Comparison of ENCODE assay signal across 8 mouse cellular contexts in the genomic region with DNA sequence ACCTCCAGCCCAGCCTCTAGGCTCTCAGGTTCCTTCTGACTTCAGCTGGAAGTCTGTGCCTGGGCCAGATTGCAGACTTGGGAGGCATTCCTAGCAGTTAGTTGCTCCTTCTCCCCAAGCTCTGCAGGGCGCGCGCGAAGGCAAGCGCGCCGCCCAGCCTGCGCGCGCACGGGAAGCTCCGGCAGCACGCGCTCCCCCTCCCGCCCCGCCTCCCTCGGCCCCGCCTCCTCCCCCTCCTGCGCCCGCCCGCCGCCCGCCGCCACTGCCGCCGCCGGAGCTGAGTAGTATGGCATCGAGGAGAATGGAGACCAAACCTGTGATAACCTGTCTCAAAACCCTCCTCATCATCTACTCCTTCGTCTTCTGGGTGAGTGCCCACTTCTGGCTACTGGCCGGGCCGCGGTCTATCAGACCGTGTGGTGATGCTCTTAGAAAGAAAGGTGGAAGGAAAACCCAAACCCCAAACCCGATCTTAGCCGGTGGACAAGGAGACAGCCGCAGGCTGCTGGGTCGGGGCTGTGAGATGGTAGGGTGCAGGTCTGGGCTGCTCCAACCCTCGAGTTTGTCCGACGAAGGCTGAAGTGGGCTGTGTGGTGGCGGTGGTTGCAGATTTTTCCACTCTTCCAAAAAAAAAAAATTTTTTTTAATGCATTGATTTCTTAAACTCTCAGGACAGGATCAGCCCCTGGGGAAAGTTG. TPM values are rescaled to one million over a fixed set of nuclear protein-coding genes. Genes with fewer than 3 reads are reported as not detected.
DNase-seq lines count a peak whose midpoint lies in the region; ATAC-seq and TF ChIP-seq lines count a peak whose summit lies in the region.

Gene Tspan7 (plus strand): TSS at position 287 of the 698 bp plus-strand sequence.

- ATAC-seq in forebrain, postnatal 0 days: peak; percentile 75
- ATAC-seq in liver, embryonic 16.5 days (ENCODE audit: low read depth): peak; percentile 65
- peak; percentile 83 for ATAC-seq in neural tube, embryonic 13.5 days (ENCODE audit: low read depth)

- H3K4me1 ChIP-seq in forebrain, postnatal 0 days (ENCODE audit: insufficient read depth): no peaks in the 10 kb centered on the region
- no peaks in the 10 kb centered on the region for H3K4me1 ChIP-seq in liver, embryonic 16.5 days (ENCODE audit: control insufficient read depth, low read depth, low read length)
- H3K4me1 ChIP-seq in neural tube, embryonic 13.5 days (replicated peaks): no peaks in the 10 kb centered on the region

- intact Hi-C loops in heart, postnatal 10 days (cut with DNase I): loop anchor here (5.0 kb wide), 2 partner anchors 72 to 253 kb away; no protein-coding TSS in a partner anchor

- peak within 1 kb of the TSS; percentile 69 for H3K9ac ChIP-seq in forebrain, postnatal 0 days
- H3K9ac ChIP-seq in liver, embryonic 16.5 days (ENCODE audit: low read depth, low read length): no peak within 1 kb of the TSS
- H3K9ac ChIP-seq in neural tube, embryonic 13.5 days: peak within 1 kb of the TSS; percentile 74

- 0 out of 2 replicates have a peak, but pooled peaks have one; percentile 3 for TF ChIP-seq CTCF in forebrain, postnatal 0 days (IDR thresholded peaks at IDR 0.05; ENCODE audit: low read depth)

- H3K4me3 ChIP-seq in forebrain, postnatal 0 days (ENCODE audit: low read depth, low read length): peak within 1 kb of the TSS; percentile 53
- peak within 1 kb of the TSS; percentile 52 for H3K4me3 ChIP-seq in liver, embryonic 16.5 days (ENCODE audit: low read depth, low read length)
- peak within 1 kb of the TSS; percentile 51 for H3K4me3 ChIP-seq in neural tube, embryonic 13.5 days

- no peaks in the 10 kb centered on the region for H3K9me3 ChIP-seq in forebrain, postnatal 0 days (ENCODE audit: low read length)
- H3K9me3 ChIP-seq in liver, embryonic 16.5 days (replicated peaks; ENCODE audit: control insufficient read depth, low read length): no peaks in the 10 kb centered on the region
- no peaks in the 10 kb centered on the region for H3K9me3 ChIP-seq in neural tube, embryonic 13.5 days

- H3K36me3 ChIP-seq in forebrain, postnatal 0 days (ENCODE audit: insufficient read depth): no peaks in the 10 kb centered on the region
- H3K36me3 ChIP-seq in liver, embryonic 16.5 days (ENCODE audit: control insufficient read depth, insufficient read depth): no peaks in the 10 kb centered on the region
- no peaks in the 10 kb centered on the region for H3K36me3 ChIP-seq in neural tube, embryonic 13.5 days

- DNase-seq in ES-CJ7 (ENCODE audit: low read depth, low spot score): peak; percentile 30
- peak; percentile 63 to 78 for DNase-seq in cerebellum, adult 18-20 months
- DNase-seq in forebrain, postnatal 0 days: peak; percentile 83
- DNase-seq in heart, postnatal 10 days: peak; percentile 52 to 54
- peak; percentile 42 to 79 for DNase-seq in kidney, postnatal 36 days
- DNase-seq in thymus, postnatal 10 days (ENCODE audit: low spot score in 2 of 2): peak; percentile 5 to 26

- H3K27ac ChIP-seq in forebrain, postnatal 0 days (ENCODE audit: low read depth, low read length): peak within 1 kb of the TSS; percentile 82
- no peak within 1 kb of the TSS for H3K27ac ChIP-seq in liver, embryonic 16.5 days (ENCODE audit: low read length)
- H3K27ac ChIP-seq in neural tube, embryonic 13.5 days (replicated peaks): peak within 1 kb of the TSS; percentile 78

- H3K4me2 ChIP-seq in forebrain, postnatal 0 days (ENCODE audit: low read depth): peak within 1 kb of the TSS; percentile 50
- peak within 1 kb of the TSS; percentile 33 for H3K4me2 ChIP-seq in liver, embryonic 16.5 days (ENCODE audit: low read depth, low read length)
- H3K4me2 ChIP-seq in neural tube, embryonic 13.5 days: peak within 1 kb of the TSS; percentile 56

- no peaks in the 10 kb centered on the region for H3K27me3 ChIP-seq in forebrain, postnatal 0 days (ENCODE audit: insufficient read depth, low read length)
- H3K27me3 ChIP-seq in liver, embryonic 16.5 days (ENCODE audit: control insufficient read depth, insufficient read depth, low read depth, low read length): peaks cover 10% of the 10 kb centered on the region
- H3K27me3 ChIP-seq in neural tube, embryonic 13.5 days: no peaks in the 10 kb centered on the region

- WGBS in forebrain, postnatal 0 days: 21% methylated on average over 26 of the region's 41 CpGs
- WGBS in liver, embryonic 16.5 days (ENCODE audit: insufficient replicate concordance): 17% methylated on average over 28 of the region's 41 CpGs
- 16% methylated on average over 26 of the region's 41 CpGs for WGBS in neural tube, embryonic 13.5 days

RNA-seq across cellular contexts. Expression of gene Tspan7, which starts in this region (rescaled TPM):
- total RNA-seq in forebrain, postnatal 0 days (2014; rRNA removed): 209 and 254 TPM in 2 replicates
- polyA plus RNA-seq in forebrain, postnatal 0 days (2015; fragmentation: Nextera tagmentation; extraction: Ambion mirVana): 491 and 629 TPM in 2 replicates
- total RNA-seq in heart, postnatal 10 days (2021): 100 to 1,000 TPM; 132 to 134 TPM
- polyA plus RNA-seq in liver, embryonic 16.5 days (2015; fragmentation: Nextera tagmentation; extraction: Ambion mirVana): 45.9 and 49.3 TPM in 2 replicates
- polyA plus RNA-seq in neural tube, embryonic 13.5 days (2015; fragmentation: Nextera tagmentation; extraction: Ambion mirVana): 248 and 253 TPM in 2 replicates

Comparison
In these comparisons a context has a peak if more than half of its experiments do, and no peak if none do; other contexts are left out.
1. DNase-seq: peak in every context shown above with its lines; median percentile 83 in forebrain, postnatal 0 days; 70 in cerebellum, adult 18-20 months; 60 in kidney, postnatal 36 days; 53 in heart, postnatal 10 days; 30 in ES-CJ7; 16 in thymus, postnatal 10 days.